ENCODE assay signal across 8 mouse cellular contexts in genomic region chr2:181582358-181582757, GRCm38 (mm10). TPM values are rescaled to one million over a fixed set of nuclear protein-coding genes. Genes with fewer than 3 reads are reported as not detected.
DNase-seq lines count a peak whose midpoint lies in the region; ATAC-seq and TF ChIP-seq lines count a peak whose summit lies in the region.

No protein-coding gene starts in this region.

- no peak for TF ChIP-seq POLR2A in lung, adult 2 months (IDR thresholded peaks at IDR 0.05; ENCODE audit: borderline replicate concordance, extremely low read depth, low read depth, low read length)

- H3K9me3 ChIP-seq in hindbrain, postnatal 0 days (ENCODE audit: low read length), result no peaks in the 10 kb centered on the region
- no peaks in the 10 kb centered on the region for H3K9me3 ChIP-seq in midbrain, postnatal 0 days (ENCODE audit: low read length)

- no peak overlapping the region; the same call in 1 of the 2 replicates for H3K9ac ChIP-seq in hindbrain, postnatal 0 days (replicated peaks; ENCODE audit: low read length)
- peak overlapping the region; percentile 87; the same call in 1 of the 2 replicates for H3K9ac ChIP-seq in midbrain, postnatal 0 days (replicated peaks; ENCODE audit: low read length, poor library complexity, severe bottlenecking)

- WGBS in lung, adult 2 months, result 92% methylated on average over 2 of the region's 2 CpGs
- 86% methylated on average over 2 of the region's 2 CpGs for WGBS in hindbrain, postnatal 0 days
- 73% methylated on average over 2 of the region's 2 CpGs for WGBS in midbrain, postnatal 0 days

- H3K4me2 ChIP-seq in hindbrain, postnatal 0 days (ENCODE audit: low read depth, low read length), result peak overlapping the region; percentile 96
- H3K4me2 ChIP-seq in midbrain, postnatal 0 days (ENCODE audit: low read depth, low read length, poor library complexity, severe bottlenecking), result peak overlapping the region; percentile 92

- no peak for ATAC-seq in hindbrain, postnatal 0 days
- no peak for ATAC-seq in midbrain, postnatal 0 days (ENCODE audit: low FRiP score)

- H3K4me1 ChIP-seq in lung, adult 2 months (ENCODE audit: control insufficient read depth, insufficient read depth, low read length), result no peaks in the 10 kb centered on the region
- peaks cover 6% of the 10 kb centered on the region for H3K4me1 ChIP-seq in hindbrain, postnatal 0 days (ENCODE audit: insufficient read depth, low read length)
- peaks cover 7% of the 10 kb centered on the region; the same call in 1 of the 2 replicates for H3K4me1 ChIP-seq in midbrain, postnatal 0 days (ENCODE audit: insufficient read depth, low read length)

- peaks cover 32% of the 10 kb centered on the region for H3K36me3 ChIP-seq in hindbrain, postnatal 0 days (ENCODE audit: insufficient read depth, low read length)
- peaks cover 37% of the 10 kb centered on the region for H3K36me3 ChIP-seq in midbrain, postnatal 0 days (ENCODE audit: insufficient read depth, low read length)

- no peaks in the 10 kb centered on the region for H3K27me3 ChIP-seq in hindbrain, postnatal 0 days (ENCODE audit: insufficient read depth, low read length)
- H3K27me3 ChIP-seq in midbrain, postnatal 0 days (ENCODE audit: insufficient read depth, low read length), result no peaks in the 10 kb centered on the region

- H3K4me3 ChIP-seq in lung, adult 2 months (replicated peaks; ENCODE audit: extremely low read depth, low read depth, low read length), result no peak overlapping the region
- H3K4me3 ChIP-seq in hindbrain, postnatal 0 days (ENCODE audit: low read length), result no peak overlapping the region
- H3K4me3 ChIP-seq in midbrain, postnatal 0 days (ENCODE audit: low read depth, low read length), result no peak overlapping the region

- DNase-seq in cerebellum, adult 18-20 months, result peak; percentile 13 to 31
- no peak for DNase-seq in cerebellum, adult 9-10 months
- peak; percentile 4 for DNase-seq in lung, adult 2 months
- no peak for DNase-seq in lung, postnatal 14 days
- DNase-seq in hindbrain, postnatal 0 days (ENCODE audit: low spot score), result no peak
- no peak for DNase-seq in midbrain, postnatal 0 days (ENCODE audit: low spot score)
- DNase-seq in adrenal gland, postnatal 14 days, result no peak
- no peak for DNase-seq in urinary bladder, postnatal 36 days (ENCODE audit: low spot score in 2 of 2)

- no peak for TF ChIP-seq CTCF in lung, adult 2 months (IDR thresholded peaks at IDR 0.05; ENCODE audit: insufficient read depth, low read length)
- no peak for TF ChIP-seq CTCF in hindbrain, postnatal 0 days (IDR thresholded peaks at IDR 0.05; ENCODE audit: low read depth)
- TF ChIP-seq CTCF in midbrain, postnatal 0 days (IDR thresholded peaks at IDR 0.05), result no peak

- H3K27ac ChIP-seq in hindbrain, postnatal 0 days, result peak overlapping the region; percentile 20; the same call in 1 of the 2 replicates
- H3K27ac ChIP-seq in midbrain, postnatal 0 days (ENCODE audit: low read depth, low read length), result peak overlapping the region; percentile 51; the same call in 1 of the 2 replicates

RNA-seq across cellular contexts. Expression of gene Uckl1, which starts 2.3 kb away (rescaled TPM):
- 121 and 128 TPM in 2 replicates for polyA plus RNA-seq in lung, adult 2 months (2012; rRNA removed)
- 49.9 and 58.2 TPM in 2 replicates for total RNA-seq in hindbrain, postnatal 0 days (2014; rRNA removed)
- 36.5 and 38.1 TPM in 2 replicates for polyA plus RNA-seq in hindbrain, postnatal 0 days (2015; fragmentation: Nextera tagmentation; extraction: Ambion mirVana)
- total RNA-seq in midbrain, postnatal 0 days (2014; rRNA removed), result 49.8 and 63.9 TPM in 2 replicates
- polyA plus RNA-seq in midbrain, postnatal 0 days (2015; fragmentation: Nextera tagmentation; extraction: Ambion mirVana), result 45.2 and 52.7 TPM in 2 replicates
- total RNA-seq in adrenal gland, postnatal 14 days (2021), result 68.8 and 77.5 TPM in 2 replicates

RNA-seq across cellular contexts. Expression of gene Prpf6, which starts 9.3 kb away (rescaled TPM):
- polyA plus RNA-seq in lung, adult 2 months (2012; rRNA removed), result 14.1 and 21.5 TPM in 2 replicates
- total RNA-seq in hindbrain, postnatal 0 days (2014; rRNA removed), result 29.9 and 32.3 TPM in 2 replicates
- polyA plus RNA-seq in hindbrain, postnatal 0 days (2015; fragmentation: Nextera tagmentation; extraction: Ambion mirVana), result 39.8 and 42.4 TPM in 2 replicates
- 34.4 and 39.3 TPM in 2 replicates for total RNA-seq in midbrain, postnatal 0 days (2014; rRNA removed)
- 40.5 and 40.6 TPM in 2 replicates for polyA plus RNA-seq in midbrain, postnatal 0 days (2015; fragmentation: Nextera tagmentation; extraction: Ambion mirVana)
- total RNA-seq in adrenal gland, postnatal 14 days (2021), result 59.4 and 60.0 TPM in 2 replicates

RNA-seq across cellular contexts. Expression of gene Zfp512b, which starts 10.2 kb away (rescaled TPM):
- 37.1 and 43.7 TPM in 2 replicates for polyA plus RNA-seq in lung, adult 2 months (2012; rRNA removed)
- total RNA-seq in hindbrain, postnatal 0 days (2014; rRNA removed), result 66.2 and 75.8 TPM in 2 replicates
- 70.3 and 74.6 TPM in 2 replicates for polyA plus RNA-seq in hindbrain, postnatal 0 days (2015; fragmentation: Nextera tagmentation; extraction: Ambion mirVana)
- 60.0 and 85.1 TPM in 2 replicates for total RNA-seq in midbrain, postnatal 0 days (2014; rRNA removed)
- polyA plus RNA-seq in midbrain, postnatal 0 days (2015; fragmentation: Nextera tagmentation; extraction: Ambion mirVana), result 81.1 and 99.7 TPM in 2 replicates
- 57.3 and 67.7 TPM in 2 replicates for total RNA-seq in adrenal gland, postnatal 14 days (2021)

RNA-seq across cellular contexts. Expression of gene Samd10, which starts 16.7 kb away (rescaled TPM):
- polyA plus RNA-seq in lung, adult 2 months (2012; rRNA removed), result 24.1 and 24.5 TPM in 2 replicates
- 110 and 144 TPM in 2 replicates for total RNA-seq in hindbrain, postnatal 0 days (2014; rRNA removed)
- 124 and 138 TPM in 2 replicates for polyA plus RNA-seq in hindbrain, postnatal 0 days (2015; fragmentation: Nextera tagmentation; extraction: Ambion mirVana)
- 140 and 142 TPM in 2 replicates for total RNA-seq in midbrain, postnatal 0 days (2014; rRNA removed)
- polyA plus RNA-seq in midbrain, postnatal 0 days (2015; fragmentation: Nextera tagmentation; extraction: Ambion mirVana), result 174 and 179 TPM in 2 replicates
- 8.5 and 11.8 TPM in 2 replicates for total RNA-seq in adrenal gland, postnatal 14 days (2021)

Comparison
In these comparisons a context has a peak if more than half of its experiments do, and no peak if none do; other contexts are left out.
1. DNase-seq: peak in cerebellum, adult 18-20 months (2 of 2) and lung, adult 2 months (single experiment); none in cerebellum, adult 9-10 months (single experiment), lung, postnatal 14 days (single experiment), hindbrain, postnatal 0 days (single experiment), midbrain, postnatal 0 days (single experiment), adrenal gland, postnatal 14 days (single experiment) and urinary bladder, postnatal 36 days (0 of 2).